Comparison of ENCODE assay signal across 9 mouse cellular contexts in genomic region chr8:45796331-45796740, GRCm38 (mm10).
DNase-seq lines count a peak whose midpoint lies in the region; ATAC-seq lines count a peak whose summit lies in the region.
"Had no signal": no experiment of that assay in that cellular context is flagged by ENCODE, and none has a peak within 500 bp of the region (broad histone marks: within the 10 kb centered on the region; RNA-seq: fewer than 3 reads in every experiment).

No protein-coding gene starts in this region.

- WGBS in forebrain, embryonic 11.5 days = 65% methylated on average over 11 of the region's 11 CpGs
- WGBS in midbrain, embryonic 11.5 days = 58% methylated on average over 11 of the region's 11 CpGs

- 0 out of 2 replicates have a peak overlapping the region, but pooled peaks have one; percentile 26 for H3K4me2 ChIP-seq in forebrain, embryonic 11.5 days (ENCODE audit: low read depth, low read length, severe bottlenecking)
- no peak overlapping the region for H3K4me2 ChIP-seq in midbrain, embryonic 11.5 days
- H3K4me2 ChIP-seq: liver, embryonic 13.5 days had no signal

- DNase-seq in cerebellum, adult 11 months = no peak
- peak; percentile 35 for DNase-seq in adrenal gland, postnatal 25 days
- peak; percentile 59 for DNase-seq in forebrain, embryonic 11.5 days (ENCODE audit: low spot score)
- peak; percentile 76 for DNase-seq in heart, postnatal 4 days
- peak; percentile 65 to 70 for DNase-seq in layer of hippocampus, postnatal 14 days (ENCODE audit: low spot score in 2 of 2)
- peak; percentile 89 for DNase-seq in midbrain, embryonic 11.5 days (ENCODE audit: low spot score, missing footprints)
- DNase-seq in testis, postnatal 10 days (ENCODE audit: low spot score) = peak; percentile 63
- DNase-seq: liver, embryonic 13.5 days had no signal

- peak; percentile 79 for ATAC-seq in cerebellum, adult (ENCODE audit: insufficient number of reproducible peaks, low FRiP score, low TSS enrichment)
- ATAC-seq in forebrain, embryonic 11.5 days (replicated peaks; ENCODE audit: low FRiP score) = peak; percentile 30; the same call in 1 of the 2 replicates
- ATAC-seq in midbrain, embryonic 11.5 days (ENCODE audit: low FRiP score) = peak; percentile 69

- no peak overlapping the region for H3K27ac ChIP-seq in forebrain, embryonic 11.5 days (ENCODE audit: low read depth, low read length)
- H3K27ac ChIP-seq in midbrain, embryonic 11.5 days (ENCODE audit: low read depth, low read length) = no peak overlapping the region
- H3K27ac ChIP-seq: liver, embryonic 13.5 days had no signal

- H3K4me1 ChIP-seq in forebrain, embryonic 11.5 days (replicated peaks; ENCODE audit: control insufficient read depth, insufficient read depth, low read length) = no peaks in the 10 kb centered on the region
- H3K4me1 ChIP-seq in midbrain, embryonic 11.5 days (ENCODE audit: control insufficient read depth, insufficient read depth, low read length) = no peaks in the 10 kb centered on the region
- H3K4me1 ChIP-seq: liver, embryonic 13.5 days had no signal

- no peak overlapping the region for H3K9ac ChIP-seq in forebrain, embryonic 11.5 days (ENCODE audit: low read length)
- no peak overlapping the region for H3K9ac ChIP-seq in midbrain, embryonic 11.5 days (ENCODE audit: low read length)
- H3K9ac ChIP-seq: liver, embryonic 13.5 days had no signal

- H3K36me3 ChIP-seq in forebrain, embryonic 11.5 days (ENCODE audit: control insufficient read depth, insufficient read depth, low read length) = peaks cover 2% of the 10 kb centered on the region; the same call in 1 of the 2 replicates
- H3K36me3 ChIP-seq in midbrain, embryonic 11.5 days (ENCODE audit: control insufficient read depth, insufficient read depth, low read length) = no peaks in the 10 kb centered on the region
- H3K36me3 ChIP-seq: liver, embryonic 13.5 days had no signal

- H3K27me3 ChIP-seq in forebrain, embryonic 11.5 days (ENCODE audit: control insufficient read depth, insufficient read depth, low read length) = no peaks in the 10 kb centered on the region
- H3K27me3 ChIP-seq in midbrain, embryonic 11.5 days (ENCODE audit: control insufficient read depth, insufficient read depth, low read length) = no peaks in the 10 kb centered on the region
- H3K27me3 ChIP-seq: liver, embryonic 13.5 days had no signal

- H3K4me3 ChIP-seq in forebrain, embryonic 11.5 days (ENCODE audit: low read depth, low read length) = no peak overlapping the region
- H3K4me3 ChIP-seq in midbrain, embryonic 11.5 days (ENCODE audit: low read depth, low read length) = no peak overlapping the region
- H3K4me3 ChIP-seq: liver, embryonic 13.5 days had no signal

- no peaks in the 10 kb centered on the region for H3K9me3 ChIP-seq in forebrain, embryonic 11.5 days (ENCODE audit: control insufficient read depth, low read length)
- H3K9me3 ChIP-seq in midbrain, embryonic 11.5 days (ENCODE audit: control insufficient read depth, low read length) = no peaks in the 10 kb centered on the region
- H3K9me3 ChIP-seq: liver, embryonic 13.5 days had no signal
